Mouse (Mus musculus) retina, postnatal 1 day (tissue): ENCODE data around the gene Mroh3.

ENCODE experiments used
- DNase-seq: peaks from one replicate; pipeline ENCODE4 v3.0.0-alpha.2; 2012

The Mroh3 gene

DNA sequence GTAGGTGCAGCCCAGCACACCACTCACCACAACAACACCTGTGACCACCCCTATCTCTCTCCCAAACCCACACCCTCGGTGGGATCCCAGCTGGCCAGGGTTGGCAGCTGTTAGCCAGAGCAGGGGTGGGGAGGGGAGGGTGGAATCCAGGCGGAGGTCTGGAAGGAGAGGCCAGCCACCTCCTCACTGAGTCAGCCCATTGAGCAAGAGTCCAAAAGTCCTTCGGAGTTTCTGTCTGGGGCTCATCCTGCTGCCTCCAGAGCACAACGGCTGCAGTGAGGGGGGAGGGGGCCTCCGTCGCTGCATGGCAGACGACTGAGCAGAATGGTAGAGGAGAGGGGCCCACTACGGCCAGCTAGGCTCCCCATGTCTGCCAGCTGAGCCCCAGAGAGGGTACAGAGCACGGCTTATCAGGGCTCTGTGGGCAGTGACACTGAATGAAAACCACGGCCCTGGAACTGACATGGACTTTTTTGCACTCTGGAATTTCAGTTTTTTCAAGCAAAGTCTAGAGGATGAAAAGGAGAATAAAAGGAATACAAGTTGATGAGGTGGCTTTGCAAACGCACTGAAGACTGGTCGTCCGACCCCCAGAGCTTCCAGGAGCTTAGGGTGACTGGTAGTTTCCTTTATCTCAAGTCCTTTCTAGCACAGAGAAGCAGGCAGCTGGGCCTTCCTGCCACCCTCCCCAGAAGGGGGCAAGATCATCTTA lies 15.9 kb upstream of the Mroh3 start:
- peak; percentile 46 for DNase-seq

DNA sequence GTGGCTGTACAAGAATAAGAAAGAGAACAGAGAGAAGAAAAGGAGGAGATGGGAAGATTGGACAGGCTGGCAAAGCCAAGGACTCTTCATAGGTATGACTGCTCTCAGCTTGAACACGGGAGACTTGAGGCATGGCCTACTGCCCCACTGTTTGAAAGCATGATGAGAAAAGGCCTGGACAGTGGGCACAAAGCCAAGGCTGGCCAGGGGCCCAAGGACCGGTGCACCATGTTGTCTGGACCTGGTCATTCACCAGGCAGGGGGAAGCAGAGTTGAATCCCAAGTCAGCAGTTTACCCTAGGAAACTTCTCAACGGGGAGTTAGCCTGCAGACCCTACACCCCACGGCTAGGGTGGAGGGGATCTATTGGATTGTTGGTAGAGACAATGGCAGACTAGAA lies 15.2 kb upstream of the Mroh3 start:
- no peak for DNase-seq

DNA sequence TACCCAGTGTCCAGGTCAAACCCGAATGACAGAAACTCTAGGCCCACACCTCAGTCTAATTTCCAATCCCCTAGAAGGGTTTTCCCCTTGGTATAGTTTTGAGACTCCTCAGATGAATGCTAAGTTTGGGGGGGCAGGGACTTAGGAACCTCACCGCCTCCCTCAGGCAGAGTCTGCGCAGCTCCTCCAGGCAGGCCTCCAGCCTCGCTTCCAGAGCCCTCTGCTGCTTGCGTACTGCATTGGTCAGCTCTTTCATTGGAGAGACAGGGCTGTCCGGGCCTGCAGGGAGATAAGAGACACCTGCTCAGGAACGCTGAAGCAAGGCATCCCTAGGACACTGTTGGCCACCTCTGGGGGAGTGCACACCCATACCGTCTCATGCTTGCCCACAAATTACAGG lies 14.0 kb upstream of the Mroh3 start:
- no peak for DNase-seq

DNA sequence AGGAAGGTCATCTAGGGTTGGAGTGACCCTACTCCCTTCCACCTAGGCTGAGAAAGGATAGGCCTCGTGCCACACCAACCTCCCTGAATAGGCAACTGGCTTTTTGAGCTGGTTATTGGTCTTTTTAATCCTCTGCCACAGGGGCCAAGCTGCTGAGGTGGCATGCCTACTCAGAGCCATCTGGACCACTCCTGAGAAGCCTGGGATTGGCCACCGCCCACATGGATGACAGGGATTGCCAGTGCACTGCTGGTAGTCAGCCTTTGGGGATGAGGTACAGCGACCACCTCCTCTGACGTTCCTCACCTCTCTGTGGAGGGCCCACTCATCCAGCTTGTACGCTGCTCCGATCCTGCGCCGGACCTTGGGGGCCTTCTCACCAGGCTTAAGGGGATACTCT lies 13.2 kb upstream of the Mroh3 start:
- peak; percentile 36 for DNase-seq

DNA sequence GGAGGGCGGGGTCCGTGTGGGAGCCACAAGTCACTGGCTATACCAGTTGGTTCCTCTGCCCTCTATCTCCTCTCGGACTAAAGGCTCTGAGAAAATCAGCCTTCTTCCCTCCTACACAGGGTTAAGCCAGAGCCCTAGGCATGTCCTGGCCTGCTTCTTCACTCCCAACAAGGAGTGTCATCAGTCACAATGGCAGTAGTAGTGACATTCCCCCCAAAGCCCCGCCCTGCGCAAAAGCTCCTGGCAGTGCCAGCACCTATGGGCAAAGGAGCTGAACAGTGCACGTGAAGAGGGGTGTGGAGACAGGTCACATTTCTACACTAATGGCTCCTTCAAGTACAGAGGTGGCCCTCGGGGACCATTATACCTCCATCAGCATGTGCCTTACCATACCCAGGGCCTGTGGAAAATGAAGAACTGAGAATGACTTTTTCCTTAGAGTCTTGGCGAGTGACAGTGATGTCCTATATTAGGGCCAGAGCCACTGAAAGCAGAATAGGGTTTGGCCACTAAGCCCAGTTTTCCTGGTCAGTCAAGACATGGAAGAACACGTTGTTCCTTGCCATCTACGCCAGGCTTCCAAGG lies 11.2 kb upstream of the Mroh3 start:
- DNase-seq, result no peak

DNA sequence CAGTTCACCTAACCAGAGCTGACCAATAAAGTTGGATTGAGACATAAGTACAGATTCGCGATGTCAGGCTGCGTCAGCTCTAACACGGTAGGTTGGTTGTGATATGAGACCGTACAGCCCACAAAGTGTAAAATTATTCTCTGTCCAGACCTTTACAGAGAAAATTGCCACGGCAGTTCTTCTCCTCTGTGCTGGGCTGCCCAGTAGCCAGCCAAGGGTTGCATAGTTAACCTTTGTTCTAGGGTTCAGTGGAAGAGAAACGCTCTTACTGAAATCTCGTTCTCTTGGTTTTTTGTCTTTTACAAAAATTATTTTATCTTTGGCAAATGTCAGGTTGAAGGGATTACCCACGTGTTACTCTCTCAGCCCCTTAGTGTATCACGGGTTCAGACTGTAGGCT lies 9.8 kb upstream of the Mroh3 start:
- no peak for DNase-seq

DNA sequence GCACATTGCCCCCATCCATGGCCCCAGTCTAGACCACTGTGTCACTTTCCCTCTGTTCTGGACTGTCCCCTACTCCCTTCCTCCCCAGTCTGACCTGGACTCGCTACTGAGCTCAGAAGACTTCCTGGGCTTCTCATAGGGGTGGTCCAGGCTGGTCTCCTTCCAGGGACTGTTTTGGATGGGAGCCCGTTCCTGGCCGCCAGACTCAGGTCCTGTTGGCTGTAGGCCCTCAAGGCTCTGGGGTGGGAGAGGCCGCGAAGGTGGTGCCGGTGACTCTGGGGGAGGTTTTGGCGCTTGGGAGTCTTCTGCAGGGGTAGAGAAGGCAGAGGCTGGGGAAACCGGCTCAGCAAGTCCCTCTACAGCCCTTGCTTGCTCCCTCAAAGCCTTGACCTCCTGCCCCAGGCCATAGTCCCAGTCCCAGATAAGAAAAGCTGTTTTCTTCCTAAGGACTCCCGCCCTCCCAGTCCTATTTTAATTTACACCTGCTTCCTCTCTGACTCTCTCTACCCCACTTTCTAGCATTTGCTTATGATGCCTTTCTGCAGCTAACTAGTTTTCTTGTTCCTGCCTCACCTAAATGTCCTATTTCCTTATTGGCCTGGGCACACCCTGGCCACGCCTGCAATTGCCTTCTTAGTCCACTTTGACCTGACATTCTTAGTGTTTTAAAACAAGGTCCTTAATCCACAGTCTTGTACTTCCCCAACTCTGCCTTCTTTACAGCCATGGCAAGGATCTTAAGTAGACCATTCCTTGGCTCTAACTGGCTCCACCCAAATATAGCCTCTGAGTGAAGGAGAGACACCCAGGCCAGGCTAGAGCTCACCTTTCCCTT lies 7.6 kb upstream of the Mroh3 start:
- DNase-seq, result no peak

DNA sequence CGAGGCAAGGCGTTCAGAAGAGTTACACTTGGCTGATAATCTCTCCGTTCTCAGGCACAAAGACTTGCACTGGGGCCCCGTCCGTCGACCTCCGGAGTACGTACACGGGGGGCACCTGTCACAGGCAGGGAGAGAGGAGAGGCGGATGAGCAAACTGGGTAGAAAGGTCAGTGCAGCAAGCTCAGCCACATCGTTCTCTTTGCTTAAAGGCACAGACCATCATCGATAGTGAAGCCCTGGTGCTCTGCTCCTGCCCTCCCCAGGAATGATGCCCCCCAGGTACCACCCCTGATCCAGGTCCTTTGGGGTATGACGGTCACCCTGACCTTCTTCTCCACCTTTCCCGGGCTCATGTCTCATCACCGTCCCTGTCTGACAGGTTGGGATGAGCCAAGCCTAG lies 1.7 kb upstream of the Mroh3 start:
- no peak for DNase-seq

DNA sequence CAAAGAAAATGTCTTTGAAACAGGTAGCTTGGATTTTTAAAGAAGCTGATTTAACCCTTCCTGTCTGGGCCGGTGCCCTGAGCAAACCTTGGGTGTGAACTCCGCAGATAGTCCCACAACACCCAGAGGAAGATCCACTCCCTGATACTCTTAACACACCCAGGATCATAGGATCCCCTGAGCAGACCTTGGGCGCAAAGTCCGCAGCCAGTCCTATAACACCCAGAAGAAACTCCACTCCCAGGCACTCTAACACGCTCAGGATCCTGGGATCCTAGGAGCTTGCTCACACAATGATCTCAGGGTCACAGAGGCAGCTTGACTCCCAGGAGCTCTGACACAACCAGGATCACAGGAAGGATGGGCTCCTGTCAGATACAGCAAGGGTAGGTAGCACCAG lies 22.6 kb downstream of the Mroh3 start:
- no peak for DNase-seq

DNA sequence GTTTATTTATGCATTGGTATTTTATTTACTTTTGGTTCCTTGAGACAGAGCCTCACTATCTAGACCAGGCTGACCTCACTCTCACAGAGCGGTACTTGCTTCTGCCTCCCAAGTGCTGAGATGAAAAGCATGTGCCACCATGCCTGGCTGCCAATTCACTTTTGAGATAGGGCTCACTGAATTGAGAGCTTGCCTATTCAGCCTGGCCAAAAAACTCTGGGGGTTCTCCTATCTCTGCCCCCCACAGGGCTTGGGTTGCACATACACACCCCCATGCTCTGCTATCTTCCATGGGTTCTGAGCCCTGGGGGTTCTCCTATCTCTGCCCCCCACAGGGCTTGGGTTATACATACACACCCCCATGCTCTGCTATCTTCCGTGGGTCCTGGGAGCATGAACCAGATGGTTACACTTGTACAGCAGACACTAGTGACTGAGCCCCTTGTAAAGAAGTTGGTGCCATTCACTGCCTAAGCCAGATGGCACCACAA lies 33.1 kb downstream of the Mroh3 start:
- DNase-seq, result no peak

DNA sequence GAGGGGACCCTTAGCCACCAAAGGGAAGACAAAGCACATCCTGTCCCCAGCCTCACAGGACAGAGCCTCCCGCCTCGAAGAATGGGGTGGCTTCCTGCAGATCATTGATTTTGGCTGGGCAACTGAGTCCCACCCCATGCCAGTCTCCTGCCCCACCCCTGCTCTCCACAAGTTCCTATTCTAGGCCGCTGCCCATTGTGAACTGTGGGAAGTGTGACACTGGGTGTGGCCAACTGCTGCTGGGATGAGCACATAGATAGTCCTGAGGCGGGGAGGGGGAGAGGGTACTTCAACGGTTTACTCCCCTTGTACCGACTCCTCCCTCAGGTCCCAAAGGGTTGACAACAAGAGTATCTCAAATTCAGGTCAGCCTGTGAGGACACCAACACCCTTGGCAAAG lies 33.9 kb downstream of the Mroh3 start:
- DNase-seq, result peak; percentile 59

DNA sequence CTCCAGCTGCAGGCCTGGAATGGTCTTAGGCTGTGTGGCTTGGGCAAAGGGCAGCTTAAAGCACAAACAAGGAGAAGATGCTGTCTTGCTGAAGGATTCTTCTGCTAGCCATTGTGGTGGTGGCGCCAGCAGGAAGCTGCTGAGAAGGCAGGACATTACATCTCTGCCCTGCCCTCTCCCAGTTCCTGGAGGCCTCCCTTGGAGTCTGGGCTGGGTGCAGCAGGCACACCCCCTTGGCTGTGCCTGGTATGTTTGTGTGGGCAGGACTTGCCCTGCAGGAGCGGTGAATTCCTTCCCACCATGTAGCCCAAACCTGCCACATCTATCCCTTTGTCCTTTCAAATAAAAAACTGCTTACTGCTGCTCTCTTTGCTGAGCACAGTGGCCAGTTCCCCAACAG lies 35.5 kb downstream of the Mroh3 start:
- DNase-seq, result no peak

DNA sequence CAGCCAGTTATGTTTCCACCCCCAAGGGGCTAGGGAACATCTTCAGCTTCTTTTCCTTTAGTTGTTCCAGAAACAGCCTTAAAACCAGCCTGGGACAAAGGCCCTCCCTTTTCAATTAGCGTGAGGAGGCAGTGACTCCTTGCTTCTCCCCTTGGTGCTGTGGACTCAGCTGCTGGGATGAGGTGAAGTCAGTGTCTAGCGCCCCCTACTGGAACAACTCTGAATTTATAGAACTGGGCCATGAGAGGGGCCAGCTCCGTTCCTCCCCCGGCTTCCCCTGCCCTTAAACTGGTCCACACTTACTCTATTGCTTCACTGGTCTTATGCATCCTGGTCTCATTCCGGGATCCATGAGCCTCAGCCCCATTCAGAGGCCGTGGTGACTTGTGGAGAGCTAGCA lies 37.4 kb downstream of the Mroh3 start:
- peak; percentile 74 for DNase-seq

DNA sequence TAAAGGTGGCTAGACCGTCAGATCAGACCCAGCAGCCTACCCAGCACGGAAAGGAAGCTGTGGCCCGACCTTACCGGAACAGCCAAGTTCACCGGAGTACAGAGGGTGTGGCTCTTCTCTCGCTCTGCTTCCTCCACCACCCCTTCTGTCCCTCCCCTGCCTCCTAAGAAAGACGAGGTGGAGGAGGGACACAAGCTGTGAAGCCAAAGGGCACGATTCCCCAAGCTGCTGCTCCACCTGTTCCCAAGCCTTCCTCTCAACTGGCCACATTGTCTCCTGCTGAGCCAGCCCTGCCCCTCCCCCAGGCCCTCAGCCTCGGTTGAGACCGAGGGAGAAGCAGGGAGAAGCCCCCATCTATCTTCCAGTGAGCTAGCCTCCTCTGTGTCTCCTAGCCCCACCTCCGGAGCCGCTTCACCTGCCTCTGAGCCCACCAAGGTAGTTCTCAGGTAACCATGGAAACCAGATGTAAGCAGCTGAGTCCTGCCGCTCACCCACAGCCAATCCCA lies 38.5 kb downstream of the Mroh3 start:
- DNase-seq, result peak; percentile 44

DNA sequence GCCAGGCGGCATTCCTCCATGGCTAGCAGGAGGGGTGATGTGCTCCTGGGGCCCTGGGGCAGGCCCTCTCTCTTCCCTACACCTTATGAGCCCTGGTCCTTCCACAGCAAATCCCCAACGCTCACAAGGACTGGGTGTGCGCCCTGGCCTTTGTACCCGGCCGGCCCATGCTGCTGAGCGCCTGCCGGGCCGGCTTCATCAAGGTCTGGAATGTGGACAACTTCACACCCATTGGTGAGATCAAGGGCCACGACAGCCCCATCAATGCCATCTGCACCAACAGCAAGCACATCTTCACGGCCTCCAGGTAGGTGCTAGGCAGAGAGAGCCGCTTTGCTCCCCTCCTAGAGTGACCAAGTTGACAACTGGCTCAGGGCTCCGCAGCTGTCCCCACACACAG lies 39.9 kb downstream of the Mroh3 start:
- no peak for DNase-seq

DNA sequence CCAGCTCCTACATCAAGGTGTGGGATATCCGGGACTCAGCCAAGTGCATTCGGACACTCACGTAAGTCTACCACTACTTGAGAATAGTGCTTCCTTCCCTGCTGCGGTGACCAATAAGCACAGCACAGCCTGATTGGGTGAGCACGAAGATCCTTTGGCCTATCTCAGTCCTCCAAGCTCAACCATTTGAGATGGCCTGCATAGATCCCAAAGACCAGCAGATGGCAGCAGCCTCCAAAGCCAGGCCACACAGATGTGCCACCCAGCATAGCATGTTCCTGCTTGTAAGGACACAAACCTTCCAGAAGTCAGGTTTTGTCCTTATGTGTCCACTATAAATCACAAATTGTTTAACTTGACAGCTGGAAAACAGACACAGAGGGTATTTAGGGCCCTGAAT lies 42.5 kb downstream of the Mroh3 start:
- DNase-seq, result peak; percentile 91

DNA sequence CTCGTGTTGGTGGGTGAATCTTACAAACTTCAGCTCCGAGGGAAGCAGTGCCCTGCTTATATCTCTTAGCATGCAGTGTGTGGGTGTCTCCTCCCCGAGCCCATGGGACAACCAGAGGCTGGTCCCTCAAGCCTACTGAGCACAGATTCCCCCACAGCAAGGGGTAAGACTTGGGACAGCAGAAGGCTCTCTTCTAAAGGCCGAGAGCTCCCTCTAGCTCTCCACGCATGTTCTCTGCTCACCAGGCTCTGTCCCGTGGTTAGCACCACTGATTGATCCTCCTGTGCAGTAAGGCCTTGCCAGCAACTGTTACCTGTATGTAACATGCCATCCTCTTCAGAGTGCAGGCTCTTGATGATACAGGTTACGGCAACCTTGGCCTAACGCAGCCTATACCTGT lies 45.0 kb downstream of the Mroh3 start:
- peak; percentile 51 for DNase-seq

DNA sequence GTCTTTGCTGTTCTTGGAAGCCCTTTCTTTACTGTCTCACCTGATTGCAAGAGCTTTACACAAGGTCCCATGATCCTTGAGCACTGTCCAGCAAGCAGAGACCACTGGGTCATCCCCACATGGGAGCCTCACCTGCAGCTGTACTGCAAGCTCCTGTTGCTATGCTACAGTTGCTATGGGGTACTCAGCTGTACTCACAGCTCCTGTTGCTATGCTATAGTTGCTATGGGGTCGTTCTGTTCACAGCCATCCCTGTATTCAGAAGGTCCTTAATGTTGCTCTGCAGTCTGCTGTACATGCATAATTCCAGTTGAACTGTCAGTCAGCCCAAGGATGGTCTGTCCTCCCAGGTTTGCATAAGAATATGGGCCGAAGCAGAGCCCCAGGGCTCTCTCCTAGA lies 47.2 kb downstream of the Mroh3 start:
- peak; percentile 63 for DNase-seq

DNA sequence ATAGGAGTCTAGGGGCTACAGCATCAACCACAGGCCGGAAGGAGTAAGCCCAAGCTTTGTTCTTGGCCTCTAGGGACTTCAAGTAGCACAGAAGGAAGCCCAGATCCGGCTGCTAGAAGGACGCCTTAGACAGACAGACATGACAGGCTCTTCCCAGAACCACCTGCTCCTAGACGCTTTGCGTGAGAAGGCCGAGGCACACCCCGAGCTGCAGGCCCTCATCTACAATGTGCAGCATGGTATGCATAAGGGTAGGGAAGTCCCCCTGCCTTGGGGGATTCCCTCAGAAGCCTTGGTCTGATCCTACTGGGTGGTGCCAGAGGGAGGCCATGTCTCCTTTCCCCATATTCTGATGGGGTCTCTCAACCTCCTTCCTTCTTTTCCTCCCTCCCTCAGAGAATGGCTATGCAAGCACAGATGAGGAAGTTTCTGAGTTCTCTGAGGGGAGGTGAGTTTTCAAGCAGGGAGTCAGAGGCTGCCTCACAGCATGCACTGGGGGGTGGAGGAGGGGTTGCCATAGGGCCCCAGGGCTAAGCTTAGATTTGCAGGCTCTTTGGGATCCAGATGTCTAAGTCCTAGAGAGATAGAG lies 51.2 kb downstream of the Mroh3 start:
- no peak for DNase-seq

DNA sequence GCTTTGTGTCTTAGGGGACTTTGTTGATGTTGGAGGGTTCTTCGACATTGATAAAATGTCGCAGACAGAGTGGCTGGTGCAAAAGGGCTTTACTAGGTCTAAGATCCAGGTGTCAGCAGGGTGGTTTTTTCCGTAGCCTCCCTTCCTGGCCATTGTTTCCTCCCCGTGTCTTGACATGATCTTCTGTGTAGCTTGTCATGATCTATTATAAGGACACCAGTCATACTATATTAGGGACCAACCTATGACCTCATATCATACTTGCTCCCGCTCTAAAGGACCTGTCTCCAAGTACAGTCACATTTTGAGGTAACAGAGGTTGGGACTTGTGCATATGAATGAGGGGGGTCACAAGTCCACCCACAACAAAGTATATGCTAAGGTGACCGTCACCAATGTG lies 51.7 kb downstream of the Mroh3 start:
- DNase-seq, result no peak

DNA sequence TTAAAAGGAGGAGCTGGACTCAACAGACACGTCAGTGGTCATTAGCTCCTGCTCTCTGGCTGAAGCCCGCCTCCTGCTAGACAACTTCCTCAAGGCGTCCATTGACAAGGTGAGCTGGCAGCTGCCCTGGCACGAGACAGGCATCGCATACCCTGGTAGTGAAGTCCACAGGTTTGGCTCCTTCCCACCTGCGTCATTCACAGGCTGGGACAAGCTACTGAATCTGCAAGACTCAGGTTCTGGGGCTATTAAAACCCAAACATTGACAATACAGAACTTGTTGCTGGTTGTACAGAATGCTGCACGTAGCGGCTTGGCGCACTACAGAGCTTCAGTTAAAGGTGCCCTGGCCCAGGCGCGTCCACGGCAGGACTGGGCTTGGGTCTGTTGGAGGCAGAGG lies 52.3 kb downstream of the Mroh3 start:
- no peak for DNase-seq

DNA sequence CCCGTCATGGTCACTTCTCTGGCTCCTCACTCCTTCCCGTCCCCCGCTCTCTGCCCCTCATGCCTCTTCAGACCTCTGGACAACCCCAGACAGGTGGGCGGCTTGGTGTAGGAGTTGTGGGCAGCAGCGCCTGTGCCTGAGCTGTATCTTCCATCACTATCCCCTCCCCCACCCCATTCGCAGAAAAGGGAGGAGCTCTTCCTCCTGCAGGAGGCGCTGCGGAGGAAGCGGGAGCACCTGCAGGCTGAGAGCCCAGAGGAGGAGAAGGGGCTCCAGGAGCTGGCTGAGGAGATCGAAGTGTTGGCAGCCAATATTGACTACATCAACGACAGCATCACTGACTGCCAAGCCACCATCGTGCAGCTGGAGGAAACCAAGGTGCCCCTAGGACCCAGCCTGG lies 52.8 kb downstream of the Mroh3 start:
- no peak for DNase-seq

DNA sequence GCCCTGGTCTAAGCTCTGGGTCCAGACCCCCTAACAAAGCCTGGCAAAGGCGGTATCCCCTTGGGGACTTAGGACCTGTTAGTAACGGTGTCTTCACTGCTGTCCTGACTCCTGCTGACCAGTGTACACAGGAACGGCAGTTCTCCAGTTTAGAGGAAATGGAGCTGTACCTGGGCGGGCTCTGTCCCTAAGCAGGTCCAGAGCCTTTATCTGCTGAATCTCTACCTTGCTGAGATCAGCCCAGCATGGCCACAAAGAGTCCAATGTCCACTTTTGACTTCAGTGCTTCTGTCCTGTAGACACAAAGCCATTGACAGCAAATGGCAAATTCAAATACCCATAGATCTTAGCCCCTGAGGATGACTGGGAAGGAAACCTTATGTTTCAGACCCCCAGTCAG lies 55.7 kb downstream of the Mroh3 start:
- DNase-seq, result no peak

DNA sequence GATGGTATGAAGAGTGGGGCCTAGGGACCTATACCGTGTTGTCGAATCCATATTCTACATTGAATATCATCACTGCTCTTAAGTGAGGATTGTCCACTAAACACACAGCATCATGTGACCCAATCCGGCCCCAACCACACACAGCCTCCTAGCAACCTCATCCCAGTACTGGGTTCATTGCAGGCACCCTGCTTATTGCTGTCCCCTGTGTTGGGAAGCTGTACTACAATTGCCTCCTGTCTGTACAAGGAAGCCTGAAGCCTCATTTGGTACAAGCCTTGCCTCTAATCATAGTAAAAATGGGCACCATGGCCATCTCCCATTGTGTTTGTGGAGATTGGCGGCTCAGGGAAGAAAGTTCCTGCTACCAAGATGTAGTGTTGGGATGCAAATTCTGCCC lies 56.3 kb downstream of the Mroh3 start:
- no peak for DNase-seq
